Mouse (Mus musculus) limb, embryonic 14.5 days (tissue): Measurements from ENCODE around the gene Ppfia2. TPM values are rescaled to one million over a fixed set of nuclear protein-coding genes. Genes with fewer than 3 reads are reported as not detected.

Experiments
- ATAC-seq: fragments of 200-750 bp; cut with Nextera tagmentation; 2 replicates; pipeline ENCODE4 v1.8.0; 2017; ENCODE audit warnings: low read depth, moderate number of reproducible peaks, moderate TSS enrichment; ENCODE audit not compliant: low FRiP score
- DNase-seq: peaks from one replicate; pipeline ENCODE4 v3.0.0-alpha.2; 2015; ENCODE audit warnings: low spot score
- H3K27ac ChIP-seq: fragments of 300-500 bp; sonication (generic); replicated peaks from 2 replicates; pipeline ENCODE4 v1.5.1; 2014; ENCODE audit warnings: low read depth, mild to moderate bottlenecking, low read length, moderate library complexity, mixed read lengths
- H3K27me3 ChIP-seq: fragments of 300-500 bp; sonication (generic); 2 replicates; pipeline ENCODE4 v1.6.1; 2014; ENCODE audit warnings: low read length, mixed read lengths; ENCODE audit not compliant: control insufficient read depth, insufficient read depth
- H3K36me3 ChIP-seq: fragments of 300-500 bp; sonication (generic); 2 replicates; pipeline ENCODE4 v1.6.1; 2014; ENCODE audit warnings: mild to moderate bottlenecking, low read length, moderate library complexity, mixed read lengths; ENCODE audit not compliant: control insufficient read depth, insufficient read depth
- H3K4me1 ChIP-seq: fragments of 300-500 bp; sonication (generic); 2 replicates; pipeline ENCODE4 v1.6.1; 2014; ENCODE audit warnings: antibody characterized with exemption, low read length, mixed read lengths; ENCODE audit not compliant: control insufficient read depth, insufficient read depth
- H3K4me2 ChIP-seq: fragments of 300-500 bp; sonication (generic); replicated peaks from 2 replicates; pipeline ENCODE4 v1.6.1; 2014; ENCODE audit warnings: low read depth, mild to moderate bottlenecking, low read length, moderate library complexity; ENCODE audit not compliant: severe bottlenecking
- H3K4me3 ChIP-seq: fragments of 300-500 bp; sonication (generic); replicated peaks from 2 replicates; pipeline ENCODE4 v1.5.1; 2014; ENCODE audit warnings: low read length
- H3K9ac ChIP-seq: fragments of 300-500 bp; sonication (generic); 2 replicates; pipeline ENCODE4 v1.6.1; 2014; ENCODE audit warnings: mild to moderate bottlenecking, low read depth, low read length, moderate library complexity; ENCODE audit not compliant: severe bottlenecking
- H3K9me3 ChIP-seq: fragments of 300-500 bp; sonication (generic); 2 replicates; pipeline ENCODE4 v1.6.1; 2016; ENCODE audit warnings: low read length; ENCODE audit not compliant: control insufficient read depth
- POLR2A ChIP-seq: fragments of 200-500 bp; IDR thresholded peaks from 2 replicates; pipeline ENCODE4 v1.8.0; 2012; ENCODE audit warnings: inconsistent platforms, mild to moderate bottlenecking, moderate library complexity, borderline replicate concordance; ENCODE audit not compliant: insufficient read depth, insufficient read length; ENCODE audit errors: extremely low read depth
- WGBS: fragments of 180-500 bp; shearing (Covaris S2); extraction: QIAGEN DNeasy Blood & Tissue Kit; methylation state at CpG from one replicate; pipeline ENCODE4 v1.1.7; 2014; 5-methylcytosine and 5-hydroxymethylcytosine counted together
- polyA plus RNA-seq, 2 experiments: library from polyadenylated mRNA; depleted of rRNA in 1 of 2; stranded (reverse) in 1 of 2; unstranded in 1 of 2; fragments of >200 nt; fragmentation: Nextera tagmentation in 1 of 2; extraction: Ambion mirVana in 1 of 2; gene quantifications; 2 replicates each; pipeline versions ENCODE4 v1.2.1 to v1.2.3; 2012 to 2014

Gene Ppfia2
- polyA plus RNA-seq, 2 experiments, result 0.64 to 0.70 TPM

DNA sequence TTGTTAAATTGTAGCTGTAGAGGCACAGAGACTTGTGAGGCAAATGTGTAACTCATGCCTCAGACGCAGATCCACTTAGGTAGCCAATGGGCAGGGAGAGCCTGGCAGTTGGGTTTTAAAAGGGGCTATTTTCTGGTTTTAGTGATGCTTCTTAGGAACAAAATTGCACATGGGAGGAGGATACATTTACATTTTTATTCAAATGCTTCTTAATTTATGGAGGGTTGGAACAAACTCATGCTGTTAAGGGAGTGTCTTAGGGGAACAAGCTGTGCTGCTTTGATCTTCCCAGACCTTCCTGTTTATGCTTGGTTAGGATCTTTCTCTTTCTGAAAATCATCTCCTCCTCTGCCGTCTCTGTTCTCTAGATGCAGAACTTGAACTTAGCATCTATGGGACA lies 345.3 kb downstream of the Ppfia2 start:
- no peak for ATAC-seq

DNA sequence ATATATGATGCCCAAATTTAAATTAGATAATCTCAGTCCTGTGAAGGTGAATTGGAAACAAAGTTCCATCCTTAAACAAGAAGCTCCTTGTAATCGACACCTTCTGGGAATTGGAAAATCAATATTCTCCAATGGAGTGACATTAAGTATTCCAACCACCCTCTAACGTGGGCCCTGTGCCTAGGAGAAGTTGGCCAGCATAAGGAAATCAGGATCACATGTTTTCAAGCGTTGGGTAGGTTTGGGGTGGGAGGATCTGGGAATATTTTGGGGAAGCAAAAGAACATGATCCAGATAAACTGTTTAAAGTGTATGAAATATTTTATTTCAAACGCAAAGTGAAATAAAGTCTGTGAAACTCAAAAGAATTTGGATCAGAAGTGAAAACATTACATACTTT lies 348.2 kb downstream of the Ppfia2 start:
- TF ChIP-seq POLR2A, result no peak
- no peak for ATAC-seq
- WGBS, result 78% methylated on average over 4 of the region's 4 CpGs

More for the DNA sequence above, 345.3 kb downstream of the Ppfia2 start:
- DNase-seq, result no peak
- no peaks in the 10 kb centered on the region for H3K36me3 ChIP-seq
- WGBS, result 51% methylated on average over 2 of the region's 2 CpGs
- H3K27ac ChIP-seq, result no peak overlapping the region
- no peaks in the 10 kb centered on the region for H3K27me3 ChIP-seq
- no peak for TF ChIP-seq POLR2A
- H3K4me3 ChIP-seq, result no peak overlapping the region
- H3K4me1 ChIP-seq, result no peaks in the 10 kb centered on the region
- no peaks in the 10 kb centered on the region for H3K9me3 ChIP-seq
- no peak overlapping the region for H3K9ac ChIP-seq
- H3K4me2 ChIP-seq, result no peak overlapping the region

DNA sequence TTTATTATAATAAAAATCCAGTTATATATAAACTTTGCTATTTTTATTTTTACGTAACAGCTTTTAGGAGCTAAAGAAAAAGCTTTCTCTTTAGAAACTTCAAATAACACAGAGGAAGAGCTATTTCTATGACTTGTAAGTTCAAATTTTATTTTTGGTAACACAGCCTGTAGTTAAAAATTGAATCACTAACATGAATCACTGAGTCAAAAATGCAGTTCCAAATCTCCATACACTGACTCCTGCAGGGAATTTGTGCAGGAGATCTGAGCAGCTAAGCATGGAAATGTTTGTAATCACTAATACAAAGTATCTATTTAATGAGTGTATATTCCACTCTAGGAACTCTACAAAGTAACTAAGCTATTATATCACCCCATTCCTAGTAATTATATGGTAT lies 354.1 kb downstream of the Ppfia2 start:
- Histone ChIP-seq H3K27me3 (no peaks in the 10 kb centered on the region), H3K4me1 (no peaks in the 10 kb centered on the region), H3K27ac (no peak overlapping the region), H3K36me3 (no peaks in the 10 kb centered on the region), H3K4me2 (no peak overlapping the region), H3K9me3 (no peaks in the 10 kb centered on the region), H3K4me3 (no peak overlapping the region), H3K9ac (no peak overlapping the region)
- DNase-seq (no peak), ATAC-seq (no peak)
- TF ChIP-seq POLR2A, result no peak
- WGBS, result 85% methylated on average over 1 of the region's 1 CpGs

More for the DNA sequence above, 348.2 kb downstream of the Ppfia2 start:
- no peaks in the 10 kb centered on the region for H3K27me3 ChIP-seq
- H3K9me3 ChIP-seq, result no peaks in the 10 kb centered on the region
- H3K9ac ChIP-seq, result no peak overlapping the region
- H3K27ac ChIP-seq, result no peak overlapping the region
- DNase-seq, result no peak
- H3K4me2 ChIP-seq, result no peak overlapping the region
- H3K36me3 ChIP-seq, result no peaks in the 10 kb centered on the region
- no peaks in the 10 kb centered on the region for H3K4me1 ChIP-seq
- no peak overlapping the region for H3K4me3 ChIP-seq

DNA sequence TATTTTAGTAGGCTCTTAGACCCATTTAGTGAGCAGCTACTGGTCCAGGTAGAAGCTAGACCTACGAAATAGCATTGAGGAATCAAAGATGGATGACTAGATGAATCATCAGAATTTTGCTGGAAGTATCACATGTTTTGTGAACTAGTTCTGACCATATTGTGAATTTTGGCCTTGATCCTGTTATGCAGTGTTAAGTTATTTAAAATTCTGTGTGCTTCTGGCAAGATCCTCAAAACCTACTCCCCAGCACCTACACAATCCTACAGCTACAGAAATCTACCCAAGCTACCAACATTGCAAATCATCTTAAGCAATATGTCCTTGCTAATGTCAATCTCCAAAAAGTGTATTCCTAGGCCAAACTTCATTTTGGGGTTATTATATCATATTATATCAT lies 368.3 kb downstream of the Ppfia2 start:
- no peak for DNase-seq
- H3K36me3 ChIP-seq, result no peaks in the 10 kb centered on the region
- H3K9me3 ChIP-seq, result no peaks in the 10 kb centered on the region
- no peak overlapping the region for H3K4me3 ChIP-seq
- no peak overlapping the region for H3K4me2 ChIP-seq
- no peak for ATAC-seq
- no peak overlapping the region for H3K27ac ChIP-seq
- H3K4me1 ChIP-seq, result no peaks in the 10 kb centered on the region
- no peaks in the 10 kb centered on the region for H3K27me3 ChIP-seq
- WGBS, result 68% methylated on average over 1 of the region's 1 CpGs
- TF ChIP-seq POLR2A, result no peak
- no peak overlapping the region for H3K9ac ChIP-seq

DNA sequence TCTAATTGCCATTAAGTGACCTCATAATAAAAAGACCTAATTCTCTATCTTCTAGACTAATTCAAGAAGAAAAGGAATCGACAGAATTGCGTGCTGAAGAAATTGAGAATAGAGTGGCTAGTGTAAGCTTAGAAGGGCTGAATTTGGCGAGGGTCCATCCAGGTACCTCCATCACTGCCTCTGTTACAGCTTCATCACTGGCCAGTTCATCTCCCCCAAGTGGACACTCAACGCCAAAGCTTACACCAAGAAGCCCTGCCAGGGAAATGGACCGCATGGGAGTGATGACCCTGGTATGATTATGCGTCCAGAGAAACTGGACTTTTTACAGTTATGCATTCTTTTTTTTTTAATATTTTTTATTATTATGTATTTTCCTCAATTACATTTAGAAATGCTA lies 388.0 kb downstream of the Ppfia2 start:
- Histone ChIP-seq H3K36me3 (no peaks in the 10 kb centered on the region), H3K9ac (no peak overlapping the region), H3K4me1 (no peaks in the 10 kb centered on the region), H3K4me2 (no peak overlapping the region), H3K9me3 (no peaks in the 10 kb centered on the region), H3K27ac (no peak overlapping the region), H3K4me3 (no peak overlapping the region), H3K27me3 (no peaks in the 10 kb centered on the region)
- no peak for DNase-seq
- 85% methylated on average over 6 of the region's 6 CpGs for WGBS
- TF ChIP-seq POLR2A, result no peak
- no peak for ATAC-seq

DNA sequence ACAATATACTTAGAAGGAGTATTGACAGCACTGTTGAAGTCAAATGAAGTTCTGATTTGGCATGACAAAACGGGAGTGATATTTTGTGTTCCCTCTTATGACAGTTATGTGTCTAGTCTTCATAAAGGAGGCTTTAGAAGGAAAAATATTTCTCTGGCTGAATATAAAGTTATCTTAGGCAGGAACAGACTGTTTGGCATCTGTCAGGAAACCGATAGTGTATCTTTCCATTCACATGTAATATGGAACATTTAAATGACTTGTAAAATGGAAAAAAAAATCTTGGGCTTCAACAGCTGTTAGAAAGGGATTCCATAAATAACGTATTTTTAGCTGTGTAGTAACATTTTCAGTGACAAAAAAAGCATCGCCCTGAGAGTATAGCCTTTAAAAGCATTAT lies 400.1 kb downstream of the Ppfia2 start:
- no peak overlapping the region for H3K9ac ChIP-seq
- WGBS, result 73% methylated on average over 4 of the region's 4 CpGs
- H3K4me1 ChIP-seq, result no peaks in the 10 kb centered on the region
- H3K4me2 ChIP-seq, result no peak overlapping the region
- H3K27ac ChIP-seq, result no peak overlapping the region
- no peaks in the 10 kb centered on the region for H3K9me3 ChIP-seq
- no peaks in the 10 kb centered on the region for H3K27me3 ChIP-seq
- DNase-seq (no peak), ATAC-seq (no peak)
- no peaks in the 10 kb centered on the region for H3K36me3 ChIP-seq
- no peak for TF ChIP-seq POLR2A
- no peak overlapping the region for H3K4me3 ChIP-seq
